Mouse (Mus musculus) small intestine, adult 2 months (tissue): ENCODE measurements around the gene Vapb.

Experiments used
- CTCF ChIP-seq: fragments of 200-500 bp; IDR thresholded peaks from 2 replicates; pipeline ENCODE4 v1.5.1; 2012; ENCODE audit warnings: low read depth, mild to moderate bottlenecking, control low read depth, inconsistent platforms, low read length, moderate library complexity, mixed read lengths; ENCODE audit not compliant: insufficient replicate concordance, insufficient read length; ENCODE audit errors: extremely low read depth
- POLR2A ChIP-seq: fragments of 200-500 bp; IDR thresholded peaks from 2 replicates; pipeline ENCODE4 v1.6.1; 2012; ENCODE audit warnings: low read depth, mild to moderate bottlenecking, control low read depth, inconsistent platforms, low read length, moderate library complexity

GRCm38 (mm10) chr2:173738232-173738631 is 921 bp downstream of the Vapb start:
- TF ChIP-seq POLR2A = no peak
- TF ChIP-seq CTCF = no peak
